Mouse (Mus musculus): ENCODE data around the gene Fcgr3. TPM values are rescaled to one million over a fixed set of nuclear protein-coding genes. Genes with fewer than 3 reads are reported as not detected.
"Not testable (repeated sequence)": the region's sequence is repeated elsewhere in the genome, so short reads cannot be mapped to it uniquely, and the experiment has no call there.

Gene Fcgr3
- polyA plus RNA-seq, 1 experiment from 2014 or later: 0.05 TPM

GRCm38 (mm10) chr1:171089891-171090290 is 25.2 kb upstream of the Fcgr3 start:
- ChIA-PET CTCF (no interaction called here), POLR2A (no interaction called here)
- H3K27me3 ChIP-seq: no peaks in the 10 kb centered on the region
- TF ChIP-seq CTCF (IDR thresholded peaks at IDR 0.05): no peak
- ATAC-seq: no peak
- in situ Hi-C loops (cut with MboI; ENCODE audit: low pct_unique_long_range_greater_than_20kb): no loop called here
- DNase-seq (ENCODE audit: low read depth, low spot score): no peak

- CTCF ChIA-PET; H3K27me3 ChIP-seq; DNase-seq (ENCODE audit: low read depth, low spot score); ATAC-seq; in situ Hi-C loops (cut with MboI; ENCODE audit: low pct_unique_long_range_greater_than_20kb): not testable (repeated sequence)
- POLR2A ChIA-PET: interaction anchor here (0.7 kb wide), 1 partner anchor 68 kb away, joined by 3 read pairs; no protein-coding TSS in a partner anchor
These were observed 23.6 kb upstream of the Fcgr3 start for GRCm38 (mm10) chr1:171088237-171088869.

GRCm38 (mm10) chr1:171085718-171086117 is 21.0 kb upstream of the Fcgr3 start:
- POLR2A ChIA-PET: no interaction called here
- no peaks in the 10 kb centered on the region for H3K27me3 ChIP-seq
- in situ Hi-C loops (cut with MboI; ENCODE audit: low pct_unique_long_range_greater_than_20kb): no loop called here
- DNase-seq (ENCODE audit: low read depth, low spot score): no peak
- CTCF ChIA-PET: no interaction called here
- TF ChIP-seq CTCF (IDR thresholded peaks at IDR 0.05): no peak
- no peak for ATAC-seq

DNA sequence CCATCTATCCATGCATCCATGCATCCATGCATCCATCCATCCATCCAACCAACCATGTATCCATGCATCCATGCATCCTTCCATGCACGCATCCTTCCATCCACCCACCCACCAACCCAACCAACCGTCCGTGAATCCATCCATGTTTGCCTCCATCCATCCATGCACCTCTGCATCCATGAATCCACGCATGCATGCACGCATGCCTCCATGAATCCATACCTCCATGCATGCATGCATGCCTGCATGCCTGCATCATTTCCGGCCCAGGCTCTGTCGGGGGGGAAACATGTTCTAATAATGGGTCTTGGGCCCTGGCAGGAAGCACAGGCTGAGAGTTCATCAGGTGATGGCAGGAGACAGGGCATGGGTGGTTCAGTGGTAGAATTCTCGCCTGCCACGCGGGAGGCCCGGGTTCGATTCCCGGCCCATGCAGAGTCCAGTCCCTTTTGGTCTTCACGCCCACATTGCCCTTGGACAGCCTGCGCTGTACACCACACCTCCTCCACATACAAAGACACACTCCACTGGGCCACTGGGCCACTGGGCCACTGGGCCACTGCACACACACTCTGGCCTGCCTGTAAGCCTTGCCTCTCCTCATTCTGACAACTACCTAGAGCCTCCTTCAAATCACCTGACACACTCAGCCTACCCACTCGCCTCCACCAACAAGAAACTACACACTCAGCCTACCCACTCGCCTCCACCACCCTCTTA is 16.9 kb upstream of the Fcgr3 start:
- peak; percentile 2 for ATAC-seq
- in situ Hi-C loops (cut with MboI; ENCODE audit: low pct_unique_long_range_greater_than_20kb); DNase-seq (ENCODE audit: low read depth, low spot score); H3K27me3 ChIP-seq; CTCF ChIA-PET; POLR2A ChIA-PET: not testable (repeated sequence)

DNA sequence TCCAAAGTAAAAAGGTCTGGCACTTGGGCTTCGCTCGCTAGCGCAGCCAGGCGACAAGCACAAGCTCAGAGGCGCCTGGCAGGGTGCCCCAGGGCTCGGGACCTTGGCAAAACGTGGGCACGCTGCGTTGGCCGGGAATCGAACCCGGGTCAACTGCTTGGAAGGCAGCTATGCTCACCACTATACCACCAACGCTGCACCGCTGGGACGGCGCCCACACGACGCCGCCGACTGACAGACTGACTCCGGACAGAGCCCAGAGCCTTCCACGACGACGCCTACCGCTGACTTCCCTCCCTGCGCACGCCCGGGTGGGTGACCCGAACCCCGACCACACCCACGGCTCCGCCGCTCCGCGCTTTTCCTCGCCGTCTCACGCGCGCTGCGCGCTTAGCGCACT is 15.1 kb upstream of the Fcgr3 start:
- DNase-seq (ENCODE audit: low read depth, low spot score); CTCF ChIA-PET: not testable (repeated sequence)

DNA sequence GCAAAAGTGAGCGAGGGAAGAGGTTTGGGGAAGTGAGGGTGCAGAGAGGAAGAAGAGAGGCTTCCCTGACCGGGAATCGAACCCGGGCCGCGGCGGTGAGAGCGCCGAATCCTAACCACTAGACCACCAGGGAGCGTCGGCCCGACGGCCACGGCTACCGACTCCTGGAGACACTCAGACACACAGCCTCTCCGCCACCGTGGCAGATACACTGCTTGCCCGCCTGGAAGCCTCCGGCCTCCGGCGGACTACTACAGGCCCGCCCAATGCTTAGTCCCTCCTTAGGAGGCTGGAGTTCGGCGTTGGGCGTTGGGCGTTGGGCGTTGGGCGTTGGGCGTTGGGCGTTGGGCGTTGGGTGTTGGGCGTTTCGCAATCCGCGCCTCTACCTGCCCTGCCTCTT is 14.6 kb upstream of the Fcgr3 start:
- DNase-seq (ENCODE audit: low read depth, low spot score); POLR2A ChIA-PET; CTCF ChIA-PET; ATAC-seq; in situ Hi-C loops (cut with MboI; ENCODE audit: low pct_unique_long_range_greater_than_20kb); H3K27me3 ChIP-seq: not testable (repeated sequence)

More for the DNA sequence above, 15.1 kb upstream of the Fcgr3 start:
- in situ Hi-C loops (cut with MboI; ENCODE audit: low pct_unique_long_range_greater_than_20kb); POLR2A ChIA-PET; H3K27me3 ChIP-seq: not testable (repeated sequence)
- peak; percentile 2 for ATAC-seq

- POLR2A ChIA-PET; in situ Hi-C loops (cut with MboI; ENCODE audit: low pct_unique_long_range_greater_than_20kb); DNase-seq (ENCODE audit: low read depth, low spot score); ATAC-seq; H3K27me3 ChIP-seq; CTCF ChIA-PET: not testable (repeated sequence)
These were observed 13.7 kb upstream of the Fcgr3 start for GRCm38 (mm10) chr1:171078419-171078818.

GRCm38 (mm10) chr1:171077955-171078354 is 13.2 kb upstream of the Fcgr3 start:
- CTCF ChIA-PET; H3K27me3 ChIP-seq; DNase-seq (ENCODE audit: low read depth, low spot score); POLR2A ChIA-PET; in situ Hi-C loops (cut with MboI; ENCODE audit: low pct_unique_long_range_greater_than_20kb): not testable (repeated sequence)
- peak; percentile 7 for ATAC-seq

DNA sequence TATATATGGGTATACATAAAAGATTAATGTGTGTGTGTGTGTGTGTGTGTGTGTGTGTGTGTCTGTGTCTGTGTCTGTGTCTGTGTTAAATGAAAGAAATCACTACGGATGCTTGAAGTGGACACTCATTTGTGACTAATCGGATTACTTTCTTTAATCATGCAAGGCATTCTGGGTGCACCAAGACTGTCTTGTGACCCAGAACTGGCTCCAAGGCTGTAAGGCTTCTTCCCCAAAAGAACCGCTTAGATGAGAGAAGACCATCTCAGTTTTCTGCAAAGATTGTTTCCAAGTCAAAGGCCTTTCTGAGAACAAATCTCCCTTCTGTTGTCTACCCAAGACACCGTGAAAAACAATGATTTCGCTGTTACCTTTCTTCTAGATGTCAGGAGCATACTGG is 12.5 kb upstream of the Fcgr3 start:
- CTCF ChIA-PET; DNase-seq (ENCODE audit: low read depth, low spot score); ATAC-seq; in situ Hi-C loops (cut with MboI; ENCODE audit: low pct_unique_long_range_greater_than_20kb); H3K27me3 ChIP-seq; POLR2A ChIA-PET: not testable (repeated sequence)

GRCm38 (mm10) chr1:171076176-171076575 is 11.4 kb upstream of the Fcgr3 start:
- ATAC-seq; H3K27me3 ChIP-seq; POLR2A ChIA-PET; in situ Hi-C loops (cut with MboI; ENCODE audit: low pct_unique_long_range_greater_than_20kb); CTCF ChIA-PET; DNase-seq (ENCODE audit: low read depth, low spot score): not testable (repeated sequence)

DNA sequence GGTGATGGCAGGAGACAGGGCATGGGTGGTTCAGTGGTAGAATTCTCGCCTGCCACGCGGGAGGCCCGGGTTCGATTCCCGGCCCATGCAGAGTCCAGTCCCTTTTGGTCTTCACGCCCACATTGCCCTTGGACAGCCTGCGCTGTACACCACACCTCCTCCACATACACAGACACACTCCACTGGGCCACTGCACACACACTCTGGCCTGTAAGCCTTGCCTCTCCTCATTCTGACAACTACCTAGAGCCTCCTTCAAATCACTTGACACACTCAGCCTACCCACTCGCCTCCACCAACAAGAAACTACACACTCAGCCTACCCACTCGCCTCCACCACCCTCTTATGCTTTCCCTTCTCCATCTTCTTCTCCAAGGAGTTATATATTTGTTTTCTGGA is 9.5 kb upstream of the Fcgr3 start:
- H3K27me3 ChIP-seq; in situ Hi-C loops (cut with MboI; ENCODE audit: low pct_unique_long_range_greater_than_20kb); CTCF ChIA-PET; ATAC-seq; DNase-seq (ENCODE audit: low read depth, low spot score); POLR2A ChIA-PET: not testable (repeated sequence)

DNA sequence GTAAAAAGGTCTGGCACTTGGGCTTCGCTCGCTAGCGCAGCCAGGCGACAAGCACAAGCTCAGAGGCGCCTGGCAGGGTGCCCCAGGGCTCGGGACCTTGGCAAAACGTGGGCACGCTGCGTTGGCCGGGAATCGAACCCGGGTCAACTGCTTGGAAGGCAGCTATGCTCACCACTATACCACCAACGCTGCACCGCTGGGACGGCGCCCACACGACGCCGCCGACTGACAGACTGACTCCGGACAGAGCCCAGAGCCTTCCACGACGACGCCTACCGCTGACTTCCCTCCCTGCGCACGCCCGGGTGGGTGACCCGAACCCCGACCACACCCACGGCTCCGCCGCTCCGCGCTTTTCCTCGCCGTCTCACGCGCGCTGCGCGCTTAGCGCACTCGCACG is 7.5 kb upstream of the Fcgr3 start:
- CTCF ChIA-PET; DNase-seq (ENCODE audit: low read depth, low spot score); H3K27me3 ChIP-seq; in situ Hi-C loops (cut with MboI; ENCODE audit: low pct_unique_long_range_greater_than_20kb); POLR2A ChIA-PET: not testable (repeated sequence)
- peak; percentile 6 for ATAC-seq

DNA sequence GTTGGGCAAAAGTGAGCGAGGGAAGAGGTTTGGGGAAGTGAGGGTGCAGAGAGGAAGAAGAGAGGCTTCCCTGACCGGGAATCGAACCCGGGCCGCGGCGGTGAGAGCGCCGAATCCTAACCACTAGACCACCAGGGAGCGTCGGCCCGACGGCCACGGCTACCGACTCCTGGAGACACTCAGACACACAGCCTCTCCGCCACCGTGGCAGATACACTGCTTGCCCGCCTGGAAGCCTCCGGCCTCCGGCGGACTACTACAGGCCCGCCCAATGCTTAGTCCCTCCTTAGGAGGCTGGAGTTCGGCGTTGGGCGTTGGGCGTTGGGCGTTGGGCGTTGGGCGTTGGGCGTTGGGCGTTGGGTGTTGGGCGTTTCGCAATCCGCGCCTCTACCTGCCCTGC is 7.0 kb upstream of the Fcgr3 start:
- DNase-seq (ENCODE audit: low read depth, low spot score); POLR2A ChIA-PET; CTCF ChIA-PET; in situ Hi-C loops (cut with MboI; ENCODE audit: low pct_unique_long_range_greater_than_20kb); H3K27me3 ChIP-seq: not testable (repeated sequence)
- ATAC-seq: peak; percentile 5

DNA sequence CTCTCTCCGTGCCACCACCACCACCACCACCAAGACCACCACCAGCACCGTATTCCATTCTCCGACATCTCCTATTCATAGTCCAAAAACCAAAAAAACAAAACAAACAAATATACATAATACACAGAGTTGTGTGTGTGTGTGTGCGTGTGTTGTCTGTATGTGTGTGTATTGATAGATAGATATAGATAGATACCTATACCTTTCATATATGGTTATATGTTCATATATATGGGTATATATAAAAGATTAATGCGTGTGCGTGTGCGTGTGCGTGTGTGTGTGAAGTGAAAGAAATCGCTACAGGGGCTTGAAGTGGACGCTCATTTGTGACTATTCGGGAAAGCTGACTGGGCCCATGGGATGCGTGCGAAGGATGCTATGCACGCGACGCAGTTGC is 6.1 kb upstream of the Fcgr3 start:
- not testable (repeated sequence) for ATAC-seq

DNA sequence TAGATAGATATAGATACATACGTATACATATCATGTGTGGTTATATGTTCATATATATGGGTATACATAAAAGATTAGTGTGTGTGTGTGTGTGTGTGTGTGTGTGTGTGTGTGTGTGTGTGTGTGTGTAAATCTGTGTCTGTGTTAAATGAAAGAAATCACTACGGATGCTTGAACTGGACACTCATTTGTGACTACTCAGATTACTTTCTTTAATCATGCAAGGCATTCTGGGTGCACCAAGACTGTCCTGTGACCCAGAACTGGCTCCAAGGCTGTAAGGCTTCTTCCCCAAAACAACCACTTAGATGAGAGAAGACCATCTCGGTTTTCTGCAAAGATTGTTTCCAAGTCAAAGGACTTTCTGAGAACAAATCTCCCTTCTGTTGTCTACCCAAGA is 4.8 kb upstream of the Fcgr3 start:
- CTCF ChIA-PET; H3K27me3 ChIP-seq; ATAC-seq; in situ Hi-C loops (cut with MboI; ENCODE audit: low pct_unique_long_range_greater_than_20kb); DNase-seq (ENCODE audit: low read depth, low spot score); POLR2A ChIA-PET: not testable (repeated sequence)

More for the DNA sequence above, 6.1 kb upstream of the Fcgr3 start:
- H3K27me3 ChIP-seq; POLR2A ChIA-PET; DNase-seq (ENCODE audit: low read depth, low spot score); CTCF ChIA-PET; in situ Hi-C loops (cut with MboI; ENCODE audit: low pct_unique_long_range_greater_than_20kb): not testable (repeated sequence)

- DNase-seq (ENCODE audit: low read depth, low spot score); H3K27me3 ChIP-seq; POLR2A ChIA-PET; ATAC-seq; CTCF ChIA-PET; in situ Hi-C loops (cut with MboI; ENCODE audit: low pct_unique_long_range_greater_than_20kb): not testable (repeated sequence)
These were observed 3.2 kb upstream of the Fcgr3 start for GRCm38 (mm10) chr1:171067928-171068327.

All from Patski (cell line).